Mouse (Mus musculus): ENCODE measurements around the gene Ap1s1. TPM values are rescaled to one million over a fixed set of nuclear protein-coding genes. Genes with fewer than 3 reads are reported as not detected.

Gene Ap1s1
- polyA plus RNA-seq, 1 experiment from 2014 or later: 60.7 TPM

DNA sequence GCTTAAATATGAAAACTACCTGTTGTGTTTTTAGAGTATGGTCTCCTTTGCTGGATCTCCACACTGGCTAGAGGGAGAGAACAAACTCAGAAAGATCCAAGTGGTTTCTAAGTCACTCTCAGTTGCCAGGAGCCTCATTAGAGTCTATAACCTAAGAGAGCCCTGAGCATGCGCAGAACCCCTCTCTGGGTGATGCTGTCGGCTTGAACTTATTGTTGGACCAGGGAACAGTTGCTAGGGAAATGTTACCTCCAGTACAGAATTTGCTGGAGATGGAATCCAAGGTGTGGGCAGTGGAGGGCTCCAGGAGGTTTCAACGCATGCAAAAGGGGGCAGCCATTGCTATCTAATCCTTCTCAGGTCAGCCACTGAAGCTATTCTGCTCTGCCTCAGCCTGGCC lies 21.6 kb downstream of the Ap1s1 start:
- no peak overlapping the region for H3K4me2 ChIP-seq (ENCODE audit: low read depth, low read length)
- 45% methylated on average over 3 of the region's 3 CpGs for WGBS (ENCODE audit: insufficient replicate concordance)
- DNase-seq (no peak), ATAC-seq (no peak)
- H3K4me3 ChIP-seq (ENCODE audit: low read depth, low read length): no peak overlapping the region
- no peaks in the 10 kb centered on the region for H3K36me3 ChIP-seq (replicated peaks; ENCODE audit: insufficient read depth, low read length)
- no peaks in the 10 kb centered on the region for H3K4me1 ChIP-seq (ENCODE audit: insufficient read depth)
- no peaks in the 10 kb centered on the region for H3K9me3 ChIP-seq (ENCODE audit: low read length)
- H3K27me3 ChIP-seq (ENCODE audit: insufficient read depth, low read length): peaks cover 52% of the 10 kb centered on the region
- no peak for TF ChIP-seq EP300 (IDR thresholded peaks at IDR 0.05; ENCODE audit: low read depth)
- TF ChIP-seq CTCF (IDR thresholded peaks at IDR 0.05; ENCODE audit: low read depth): no peak
- H3K27ac ChIP-seq (ENCODE audit: low read depth): no peak overlapping the region
- H3K9ac ChIP-seq (replicated peaks): no peak overlapping the region

DNA sequence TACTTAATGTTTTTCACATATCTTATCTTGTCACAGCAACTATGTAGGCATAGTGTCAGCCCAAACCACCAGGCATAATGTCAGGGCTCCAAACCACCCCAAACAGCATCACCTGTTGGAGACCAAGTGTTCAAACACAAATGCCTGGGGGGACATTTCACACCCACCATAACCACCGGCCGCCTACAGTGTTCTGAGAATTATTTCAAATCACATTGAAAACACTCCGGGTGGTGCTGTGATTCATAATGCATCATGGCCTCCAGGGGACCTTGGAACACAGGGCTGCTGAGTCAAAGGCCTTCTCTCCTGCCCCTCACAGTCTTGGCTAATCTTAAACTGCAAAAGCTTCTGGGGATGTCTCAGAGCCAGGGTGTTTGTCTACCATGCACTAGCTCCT lies 30.0 kb downstream of the Ap1s1 start:
- no peaks in the 10 kb centered on the region for H3K27me3 ChIP-seq (ENCODE audit: insufficient read depth, low read length)
- H3K4me2 ChIP-seq (ENCODE audit: low read depth, low read length): no peak overlapping the region
- no peak overlapping the region for H3K9ac ChIP-seq (replicated peaks)
- H3K27ac ChIP-seq (ENCODE audit: low read depth): no peak overlapping the region
- ATAC-seq (no peak), DNase-seq (no peak)
- H3K4me1 ChIP-seq (ENCODE audit: insufficient read depth): no peaks in the 10 kb centered on the region
- H3K4me3 ChIP-seq (ENCODE audit: low read depth, low read length): no peak overlapping the region
- no peaks in the 10 kb centered on the region for H3K36me3 ChIP-seq (replicated peaks; ENCODE audit: insufficient read depth, low read length)
- no peaks in the 10 kb centered on the region for H3K9me3 ChIP-seq (ENCODE audit: low read length)
- WGBS (ENCODE audit: insufficient replicate concordance): 90% methylated on average over 3 of the region's 3 CpGs
- TF ChIP-seq CTCF (IDR thresholded peaks at IDR 0.05; ENCODE audit: low read depth): no peak
- no peak for TF ChIP-seq EP300 (IDR thresholded peaks at IDR 0.05; ENCODE audit: low read depth)

- no peak for ATAC-seq
- WGBS (ENCODE audit: insufficient replicate concordance): 74% methylated on average over 15 of the region's 15 CpGs
- Histone ChIP-seq H3K36me3 (replicated peaks; ENCODE audit: insufficient read depth, low read length) (no peaks in the 10 kb centered on the region), H3K27ac (ENCODE audit: low read depth) (no peak overlapping the region), H3K4me3 (ENCODE audit: low read depth, low read length) (no peak overlapping the region), H3K9me3 (ENCODE audit: low read length) (no peaks in the 10 kb centered on the region), H3K4me1 (ENCODE audit: insufficient read depth) (no peaks in the 10 kb centered on the region), H3K27me3 (ENCODE audit: insufficient read depth, low read length) (no peaks in the 10 kb centered on the region), H3K4me2 (ENCODE audit: low read depth, low read length) (no peak overlapping the region), H3K9ac (replicated peaks) (no peak overlapping the region)
- TF ChIP-seq CTCF (IDR thresholded peaks at IDR 0.05; ENCODE audit: low read depth) (no peak), EP300 (IDR thresholded peaks at IDR 0.05; ENCODE audit: low read depth) (no peak)
- DNase-seq: no peak
Measured at GRCm38 (mm10) chr5:137012401-137012950, 33.5 kb downstream of the Ap1s1 start.

- no peaks in the 10 kb centered on the region for H3K9me3 ChIP-seq (ENCODE audit: low read length)
- no peak overlapping the region for H3K4me3 ChIP-seq (ENCODE audit: low read depth, low read length)
- H3K36me3 ChIP-seq (replicated peaks; ENCODE audit: insufficient read depth, low read length): no peaks in the 10 kb centered on the region
- H3K4me1 ChIP-seq (ENCODE audit: insufficient read depth): no peaks in the 10 kb centered on the region
- H3K4me2 ChIP-seq (ENCODE audit: low read depth, low read length): no peak overlapping the region
- TF ChIP-seq EP300 (IDR thresholded peaks at IDR 0.05; ENCODE audit: low read depth): no peak
- peak; percentile 65 for TF ChIP-seq CTCF (IDR thresholded peaks at IDR 0.05; ENCODE audit: low read depth)
- ATAC-seq: no peak
- H3K27ac ChIP-seq (ENCODE audit: low read depth): no peak overlapping the region
- H3K9ac ChIP-seq (replicated peaks): no peak overlapping the region
- peak; percentile 52 for DNase-seq
- 0 out of 2 replicates have a peak, but pooled peaks cover 3% of the 10 kb centered on the region for H3K27me3 ChIP-seq (ENCODE audit: insufficient read depth, low read length)
- WGBS (ENCODE audit: insufficient replicate concordance): 30% methylated on average over 3 of the region's 3 CpGs
Measured at GRCm38 (mm10) chr5:137009988-137010387, 35.9 kb downstream of the Ap1s1 start.

DNA sequence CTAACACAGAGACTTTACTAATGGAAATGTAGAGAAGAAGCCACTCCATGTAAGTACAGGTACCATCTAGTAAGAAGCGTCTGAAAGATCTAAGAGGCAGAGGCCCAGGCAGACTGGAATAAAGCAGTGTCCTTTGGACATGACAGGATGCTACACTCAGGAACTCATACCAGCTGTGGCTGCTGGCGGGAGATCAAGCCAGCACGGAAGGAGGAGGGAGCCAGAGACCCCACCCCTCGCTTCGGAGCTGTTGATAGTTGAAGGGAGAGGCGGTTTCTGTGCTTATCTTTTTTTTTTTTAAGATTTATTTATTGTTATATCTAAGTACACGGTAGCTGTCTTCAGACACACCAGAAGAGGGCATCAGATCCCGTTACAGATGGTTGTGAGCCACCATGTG lies 38.7 kb downstream of the Ap1s1 start:
- ATAC-seq: no peak
- WGBS (ENCODE audit: insufficient replicate concordance): 41% methylated on average over 8 of the region's 8 CpGs
- 0 out of 2 replicates have a peak, but pooled peaks cover 3% of the 10 kb centered on the region for H3K27me3 ChIP-seq (ENCODE audit: insufficient read depth, low read length)
- TF ChIP-seq EP300 (IDR thresholded peaks at IDR 0.05; ENCODE audit: low read depth) (no peak), CTCF (IDR thresholded peaks at IDR 0.05; ENCODE audit: low read depth) (no peak)
- H3K4me1 ChIP-seq (ENCODE audit: insufficient read depth): no peaks in the 10 kb centered on the region
- no peak for DNase-seq
- no peak overlapping the region for H3K4me3 ChIP-seq (ENCODE audit: low read depth, low read length)
- H3K36me3 ChIP-seq (replicated peaks; ENCODE audit: insufficient read depth, low read length): no peaks in the 10 kb centered on the region
- no peak overlapping the region for H3K9ac ChIP-seq (replicated peaks)
- H3K27ac ChIP-seq (ENCODE audit: low read depth): no peak overlapping the region
- H3K9me3 ChIP-seq (ENCODE audit: low read length): no peaks in the 10 kb centered on the region
- H3K4me2 ChIP-seq (ENCODE audit: low read depth, low read length): no peak overlapping the region

GRCm38 (mm10) chr5:137000612-137001011 lies 45.3 kb downstream of the Ap1s1 start:
- Histone ChIP-seq H3K27ac (ENCODE audit: low read depth) (no peak overlapping the region), H3K27me3 (ENCODE audit: insufficient read depth, low read length) (no peaks in the 10 kb centered on the region), H3K9ac (replicated peaks) (no peak overlapping the region), H3K9me3 (ENCODE audit: low read length) (no peaks in the 10 kb centered on the region), H3K4me2 (ENCODE audit: low read depth, low read length) (no peak overlapping the region), H3K4me3 (ENCODE audit: low read depth, low read length) (no peak overlapping the region), H3K36me3 (replicated peaks; ENCODE audit: insufficient read depth, low read length) (no peaks in the 10 kb centered on the region), H3K4me1 (ENCODE audit: insufficient read depth) (no peaks in the 10 kb centered on the region)
- WGBS (ENCODE audit: insufficient replicate concordance): 82% methylated on average over 2 of the region's 2 CpGs
- no peak for ATAC-seq
- DNase-seq: no peak
- TF ChIP-seq CTCF (IDR thresholded peaks at IDR 0.05; ENCODE audit: low read depth) (no peak), EP300 (IDR thresholded peaks at IDR 0.05; ENCODE audit: low read depth) (no peak)

- Histone ChIP-seq H3K4me2 (ENCODE audit: low read depth, low read length) (no peak overlapping the region), H3K4me3 (ENCODE audit: low read depth, low read length) (no peak overlapping the region), H3K9me3 (ENCODE audit: low read length) (no peaks in the 10 kb centered on the region), H3K9ac (replicated peaks) (no peak overlapping the region), H3K27me3 (ENCODE audit: insufficient read depth, low read length) (no peaks in the 10 kb centered on the region), H3K27ac (ENCODE audit: low read depth) (no peak overlapping the region), H3K36me3 (replicated peaks; ENCODE audit: insufficient read depth, low read length) (peaks cover 5% of the 10 kb centered on the region), H3K4me1 (ENCODE audit: insufficient read depth) (no peaks in the 10 kb centered on the region)
- WGBS (ENCODE audit: insufficient replicate concordance): 70% methylated on average over 4 of the region's 5 CpGs
- DNase-seq (no peak), ATAC-seq (no peak)
- TF ChIP-seq CTCF (IDR thresholded peaks at IDR 0.05; ENCODE audit: low read depth) (no peak), EP300 (IDR thresholded peaks at IDR 0.05; ENCODE audit: low read depth) (no peak)
Measured at GRCm38 (mm10) chr5:136999449-136999848, 46.5 kb downstream of the Ap1s1 start.
